Mouse (Mus musculus): ENCODE results near the gene Taf1c.

DNA sequence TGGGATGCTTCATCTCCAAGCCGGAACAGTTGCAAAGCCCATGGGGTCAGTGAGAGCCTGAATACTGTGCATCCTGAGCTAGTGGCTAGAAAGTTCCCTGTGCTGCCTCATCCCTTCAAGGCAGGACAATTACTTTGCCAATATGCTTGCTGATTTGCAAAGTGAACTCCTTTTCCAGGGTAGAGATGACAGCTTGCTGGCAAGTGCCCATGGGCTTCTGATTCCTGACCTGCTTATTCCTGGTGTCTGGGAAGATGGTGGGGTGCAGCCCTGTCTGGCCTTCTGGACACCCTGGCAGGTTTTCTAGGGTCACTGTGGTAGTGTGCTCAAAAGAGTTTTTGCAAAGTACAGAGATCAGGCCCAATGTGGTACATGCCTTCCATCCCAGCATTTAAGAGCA lies 37.9 kb upstream of the Taf1c start:
- no peak for TF ChIP-seq CTCF (IDR thresholded peaks at IDR 0.05; ENCODE audit: control insufficient read depth, insufficient read depth, insufficient replicate concordance, low read depth, low read length)
- TF ChIP-seq POLR2A (IDR thresholded peaks at IDR 0.05; ENCODE audit: control insufficient read depth, low read depth, low read length), result no peak
